Mouse (Mus musculus): ENCODE data around the gene Snph.

- TF ChIP-seq MAX (IDR thresholded peaks at IDR 0.05; ENCODE audit: low read depth) (no peak), TCF12 (IDR thresholded peaks at IDR 0.05; ENCODE audit: insufficient read depth, poor library complexity, severe bottlenecking) (no peak), USF1 (IDR thresholded peaks at IDR 0.05; ENCODE audit: low read depth) (no peak), POLR2A (IDR thresholded peaks at IDR 0.05; ENCODE audit: insufficient read length, low read depth) (no peak), POLR2AphosphoS2 (IDR thresholded peaks at IDR 0.05; ENCODE audit: insufficient read length, low read depth) (no peak), CEBPB (IDR thresholded peaks at IDR 0.05; ENCODE audit: insufficient read depth, poor library complexity, severe bottlenecking) (no peak), MYOD1 (IDR thresholded peaks at IDR 0.05; ENCODE audit: control insufficient read depth in 1 of 3, insufficient read length in 2 of 3, low read depth in 2 of 3) (no peak), REST (IDR thresholded peaks at IDR 0.05; ENCODE audit: insufficient read depth, insufficient read length) (no peak), E2F4 (IDR thresholded peaks at IDR 0.05; ENCODE audit: insufficient read depth) (no peak), SRF (IDR thresholded peaks at IDR 0.05; ENCODE audit: control insufficient read depth, insufficient read length, low read depth) (no peak)
Observed at GRCm38 (mm10) chr2:151580945-151581344, 51.4 kb downstream of the Snph start.
